Mouse (Mus musculus) stomach, postnatal 0 days (tissue): ENCODE results near the gene Olfr297.

Experiments
- CTCF ChIP-seq: IDR thresholded peaks from 2 replicates; pipeline ENCODE4 v1.5.1; 2016; ENCODE audit warnings: antibody characterized with exemption, low read depth, mild to moderate bottlenecking, moderate library complexity
- EP300 ChIP-seq: optimal IDR thresholded peaks from 2 replicates; pipeline ENCODE3; 2016; ENCODE audit warnings: antibody characterized with exemption

GRCm38 (mm10) chr7:86519668-86520067 lies at the start of gene Olfr297:
- no peak for TF ChIP-seq CTCF
- no peak for TF ChIP-seq EP300
